In the genomic region with DNA sequence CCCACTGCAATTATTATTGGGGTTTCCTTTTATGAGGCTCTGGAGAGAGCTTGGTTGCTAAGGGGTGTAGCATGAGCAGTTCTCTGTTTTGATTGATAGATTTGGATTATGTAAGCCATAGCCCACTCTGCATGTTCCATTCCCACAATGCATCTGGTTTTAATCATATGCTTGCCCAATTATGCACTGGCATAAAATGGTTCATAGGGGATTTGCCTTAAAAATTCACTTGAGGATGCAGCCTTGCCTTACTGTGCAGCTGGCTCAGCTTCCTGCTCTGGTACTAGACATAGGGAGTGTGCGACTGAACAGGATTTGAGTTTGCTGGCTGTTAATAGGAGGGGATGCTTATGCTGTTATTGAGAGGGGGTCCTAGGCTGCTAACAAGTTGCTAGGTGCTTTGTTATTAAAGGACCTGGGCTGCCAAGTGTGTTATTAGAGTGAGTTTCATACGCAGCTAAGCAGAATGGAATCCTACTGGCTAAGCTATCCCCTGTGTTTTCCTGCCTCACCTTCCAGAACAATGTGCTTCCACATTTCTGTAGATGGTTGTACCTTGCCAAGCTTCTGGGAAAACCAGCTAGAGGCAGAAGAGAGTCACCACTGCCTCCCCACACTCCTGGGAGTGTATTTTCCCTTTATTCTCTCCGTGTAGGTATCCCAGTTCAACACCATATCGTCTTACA, we compare ENCODE assay signal across 11 mouse cellular contexts.
A peak's percentile ranks its signal among the peaks of the same experiment; 100 is the strongest.
DNase-seq lines count a peak whose midpoint lies in the region; ATAC-seq and TF ChIP-seq lines count a peak whose summit lies in the region.
"Had no signal": no experiment of that assay in that cellular context is flagged by ENCODE, and none has a peak within 500 bp of the region (broad histone marks: within the 10 kb centered on the region; RNA-seq: fewer than 3 reads in every experiment).

No protein-coding gene starts in this region.

- no peak for TF ChIP-seq CTCF in liver, postnatal 0 days (IDR thresholded peaks at IDR 0.05; ENCODE audit: low read depth)

- no peak overlapping the region for H3K9ac ChIP-seq in neural tube, embryonic 11.5 days (ENCODE audit: low read length)
- H3K9ac ChIP-seq in forebrain, embryonic 12.5 days, result no peak overlapping the region
- H3K9ac ChIP-seq in limb, embryonic 12.5 days (replicated peaks), result no peak overlapping the region
- no peak overlapping the region for H3K9ac ChIP-seq in liver, postnatal 0 days (replicated peaks)
- H3K9ac ChIP-seq: lung, embryonic 14.5 days had no signal

- no peak overlapping the region for H3K4me3 ChIP-seq in neural tube, embryonic 11.5 days (ENCODE audit: low read depth, low read length)
- no peak overlapping the region for H3K4me3 ChIP-seq in forebrain, embryonic 12.5 days (replicated peaks)
- H3K4me3 ChIP-seq in limb, embryonic 12.5 days (replicated peaks), result no peak overlapping the region
- no peak overlapping the region for H3K4me3 ChIP-seq in liver, postnatal 0 days (ENCODE audit: low read depth, low read length)

- no peak overlapping the region for H3K27ac ChIP-seq in neural tube, embryonic 11.5 days (ENCODE audit: low read depth, low read length)
- H3K27ac ChIP-seq in forebrain, embryonic 12.5 days, result peak overlapping the region; percentile 77
- H3K27ac ChIP-seq in limb, embryonic 12.5 days, result peak overlapping the region; percentile 89
- H3K27ac ChIP-seq in liver, postnatal 0 days (ENCODE audit: low read depth), result no peak overlapping the region

- TF ChIP-seq EP300 in liver, postnatal 0 days (IDR thresholded peaks at IDR 0.05; ENCODE audit: low read depth), result no peak

- H3K36me3 ChIP-seq in neural tube, embryonic 11.5 days (ENCODE audit: control insufficient read depth, insufficient read depth, low read length), result no peaks in the 10 kb centered on the region
- no peaks in the 10 kb centered on the region for H3K36me3 ChIP-seq in forebrain, embryonic 12.5 days (replicated peaks)
- peaks cover 3% of the 10 kb centered on the region; the same call in 1 of the 2 replicates for H3K36me3 ChIP-seq in limb, embryonic 12.5 days
- no peaks in the 10 kb centered on the region for H3K36me3 ChIP-seq in liver, postnatal 0 days (replicated peaks; ENCODE audit: insufficient read depth, low read length)

- DNase-seq in neural tube, embryonic 11.5 days (ENCODE audit: low spot score), result no peak
- DNase-seq in neural tube, embryonic 10.5 days (ENCODE audit: extremely low spot score, low spot score), result no peak
- DNase-seq in telencephalon, adult 2 months (ENCODE audit: low read depth, low spot score), result peak; percentile 45
- no peak for DNase-seq in liver, postnatal 0 days
- no peak for DNase-seq in adrenal gland, postnatal 25 days
- DNase-seq: kidney, adult 8-10 months; lung, embryonic 14.5 days; right cerebral cortex, postnatal 25 days; thymus, adult 2 months had no signal

- H3K4me2 ChIP-seq in neural tube, embryonic 11.5 days (ENCODE audit: low read depth), result no peak overlapping the region
- no peak overlapping the region for H3K4me2 ChIP-seq in forebrain, embryonic 12.5 days
- peak overlapping the region; percentile 13; the same call in 1 of the 2 replicates for H3K4me2 ChIP-seq in limb, embryonic 12.5 days
- H3K4me2 ChIP-seq in liver, postnatal 0 days (ENCODE audit: low read depth, low read length), result no peak overlapping the region
- H3K4me2 ChIP-seq: lung, embryonic 14.5 days had no signal

- peaks cover 7% of the 10 kb centered on the region for H3K4me1 ChIP-seq in neural tube, embryonic 11.5 days (ENCODE audit: control insufficient read depth, insufficient read depth, low read length)
- peaks cover 34% of the 10 kb centered on the region for H3K4me1 ChIP-seq in forebrain, embryonic 12.5 days
- peaks cover 68% of the 10 kb centered on the region for H3K4me1 ChIP-seq in limb, embryonic 12.5 days (replicated peaks)
- H3K4me1 ChIP-seq in liver, postnatal 0 days (ENCODE audit: insufficient read depth), result no peaks in the 10 kb centered on the region

- H3K9me3 ChIP-seq in neural tube, embryonic 11.5 days (ENCODE audit: control insufficient read depth, low read length), result no peaks in the 10 kb centered on the region
- no peaks in the 10 kb centered on the region for H3K9me3 ChIP-seq in forebrain, embryonic 12.5 days
- no peaks in the 10 kb centered on the region for H3K9me3 ChIP-seq in limb, embryonic 12.5 days
- no peaks in the 10 kb centered on the region for H3K9me3 ChIP-seq in liver, postnatal 0 days (ENCODE audit: low read length)

- ATAC-seq in neural tube, embryonic 11.5 days (ENCODE audit: insufficient read depth, low FRiP score, low TSS enrichment), result peak; percentile 23; the same call in 1 of the 2 replicates
- ATAC-seq in forebrain, embryonic 12.5 days (ENCODE audit: low FRiP score), result peak; percentile 45; the same call in 1 of the 2 replicates
- peak; percentile 91 for ATAC-seq in limb, embryonic 12.5 days (ENCODE audit: insufficient number of reproducible peaks, insufficient read depth, low FRiP score, low TSS enrichment, low read depth)
- no peak for ATAC-seq in liver, postnatal 0 days

- H3K27me3 ChIP-seq in neural tube, embryonic 11.5 days (ENCODE audit: control insufficient read depth, insufficient read depth, low read length), result no peaks in the 10 kb centered on the region
- H3K27me3 ChIP-seq in forebrain, embryonic 12.5 days, result no peaks in the 10 kb centered on the region
- H3K27me3 ChIP-seq in limb, embryonic 12.5 days, result no peaks in the 10 kb centered on the region
- H3K27me3 ChIP-seq in liver, postnatal 0 days (ENCODE audit: insufficient read depth, low read length), result no peaks in the 10 kb centered on the region

- WGBS in neural tube, embryonic 11.5 days, result 86% methylated on average over 4 of the region's 4 CpGs
- 61% methylated on average over 4 of the region's 4 CpGs for WGBS in forebrain, embryonic 12.5 days
- WGBS in limb, embryonic 12.5 days, result 32% methylated on average over 4 of the region's 4 CpGs
- 69% methylated on average over 4 of the region's 4 CpGs for WGBS in liver, postnatal 0 days (ENCODE audit: insufficient replicate concordance)

Comparison
In these comparisons a context has a peak if more than half of its experiments do, and no peak if none do; other contexts are left out.
1. H3K27ac ChIP-seq: peak in forebrain, embryonic 12.5 days (single experiment) and limb, embryonic 12.5 days (single experiment); none in neural tube, embryonic 11.5 days (single experiment) and liver, postnatal 0 days (single experiment).